Mouse (Mus musculus): ENCODE measurements at regions not wholly inside any gene's neighbourhood (a gene's known extent, or its start where the extent isn't known, plus 50 kb on each side); places are given as distances from the start of the nearest gene placed in this dataset.

GRCm38 (mm10) chr13:110450526-110450925 lies 55.7 kb downstream of the Plk2 start:
- DNase-seq (ENCODE audit: low spot score in 2 of 2) = no peak
- Histone ChIP-seq H3K27ac (no peak overlapping the region), H3K4me3 (no peak overlapping the region)
- no peak for TF ChIP-seq CTCF (conservative IDR thresholded peaks at IDR 0.05)

- DNase-seq (ENCODE audit: low spot score in 2 of 2) = no peak
- H3K4me3 ChIP-seq = no peak overlapping the region
- no peak for TF ChIP-seq CTCF (conservative IDR thresholded peaks at IDR 0.05)
- no peak overlapping the region for H3K27ac ChIP-seq
These were observed 57.2 kb downstream of the Plk2 start for GRCm38 (mm10) chr13:110452009-110452525.

- no peak overlapping the region for H3K27ac ChIP-seq
- no peak for TF ChIP-seq CTCF (conservative IDR thresholded peaks at IDR 0.05)
These were observed 60.2 kb downstream of the Plk2 start for GRCm38 (mm10) chr13:110455085-110455484.

GRCm38 (mm10) chr13:110455569-110456196 lies 60.8 kb downstream of the Plk2 start:
- no peak for DNase-seq (ENCODE audit: low spot score in 2 of 2)
- H3K4me3 ChIP-seq = no peak overlapping the region
- H3K27ac ChIP-seq = no peak overlapping the region
- no peak for TF ChIP-seq CTCF (conservative IDR thresholded peaks at IDR 0.05)

More at GRCm38 (mm10) chr13:110455085-110455484, 60.2 kb downstream of the Plk2 start:
- no peak for DNase-seq (ENCODE audit: low spot score in 2 of 2)
- H3K4me3 ChIP-seq = no peak overlapping the region

GRCm38 (mm10) chr13:110458701-110459100 lies 63.9 kb downstream of the Plk2 start:
- Histone ChIP-seq H3K4me3 (no peak overlapping the region), H3K27ac (no peak overlapping the region)
- no peak for TF ChIP-seq CTCF (conservative IDR thresholded peaks at IDR 0.05)
- DNase-seq (ENCODE audit: low spot score in 2 of 2) = no peak

- TF ChIP-seq CTCF (conservative IDR thresholded peaks at IDR 0.05) = no peak
- Histone ChIP-seq H3K4me3 (no peak overlapping the region), H3K27ac (no peak overlapping the region)
- DNase-seq (ENCODE audit: low spot score in 2 of 2) = no peak
These were observed 66.7 kb downstream of the Plk2 start for GRCm38 (mm10) chr13:110461581-110461980.

GRCm38 (mm10) chr13:110471526-110471925 lies 76.7 kb downstream of the Plk2 start:
- no peak overlapping the region for H3K4me3 ChIP-seq
- TF ChIP-seq CTCF (conservative IDR thresholded peaks at IDR 0.05) = no peak
- no peak overlapping the region for H3K27ac ChIP-seq
- no peak for DNase-seq (ENCODE audit: low spot score in 2 of 2)

GRCm38 (mm10) chr13:110477709-110478108 lies 82.9 kb downstream of the Plk2 start:
- Histone ChIP-seq H3K27ac (no peak overlapping the region), H3K4me3 (no peak overlapping the region)
- no peak for DNase-seq (ENCODE audit: low spot score in 2 of 2)
- no peak for TF ChIP-seq CTCF (conservative IDR thresholded peaks at IDR 0.05)

- no peak overlapping the region for H3K27ac ChIP-seq
These were observed 89.6 kb downstream of the Plk2 start for GRCm38 (mm10) chr13:110484358-110484940.

GRCm38 (mm10) chr13:110485515-110485914 lies 90.7 kb downstream of the Plk2 start:
- no peak overlapping the region for H3K4me3 ChIP-seq
- no peak overlapping the region for H3K27ac ChIP-seq
- TF ChIP-seq CTCF (conservative IDR thresholded peaks at IDR 0.05) = no peak
- DNase-seq (ENCODE audit: low spot score in 2 of 2) = no peak

More at GRCm38 (mm10) chr13:110484358-110484940, 89.6 kb downstream of the Plk2 start:
- DNase-seq (ENCODE audit: low spot score in 2 of 2) = no peak
- H3K4me3 ChIP-seq = no peak overlapping the region
- no peak for TF ChIP-seq CTCF (conservative IDR thresholded peaks at IDR 0.05)

- no peak for DNase-seq (ENCODE audit: low spot score in 2 of 2)
- TF ChIP-seq CTCF (conservative IDR thresholded peaks at IDR 0.05) = no peak
- H3K4me3 ChIP-seq = no peak overlapping the region
- H3K27ac ChIP-seq = no peak overlapping the region
These were observed 95.3 kb downstream of the Plk2 start for GRCm38 (mm10) chr13:110490166-110490565.

GRCm38 (mm10) chr13:110492296-110493001 lies 97.6 kb downstream of the Plk2 start:
- no peak for DNase-seq (ENCODE audit: low spot score in 2 of 2)
- Histone ChIP-seq H3K4me3 (peak overlapping the region; percentile 10; the same call in 1 of the 2 replicates), H3K27ac (0 out of 2 replicates have a peak overlapping the region, but pooled peaks have one; percentile 18)
- no peak for TF ChIP-seq CTCF (conservative IDR thresholded peaks at IDR 0.05)

GRCm38 (mm10) chr13:110493002-110493552 lies 98.2 kb downstream of the Plk2 start:
- no peak for TF ChIP-seq CTCF (conservative IDR thresholded peaks at IDR 0.05)
- DNase-seq (ENCODE audit: low spot score in 2 of 2) = no peak
- Histone ChIP-seq H3K27ac (0 out of 2 replicates have a peak overlapping the region, but pooled peaks have one; percentile 5), H3K4me3 (peak overlapping the region; percentile 10; the same call in 1 of the 2 replicates)
